Mouse (Mus musculus) forebrain, embryonic 14.5 days (tissue): Measurements from ENCODE around the gene Slc35a5. TPM values are rescaled to one million over a fixed set of nuclear protein-coding genes. Genes with fewer than 3 reads are reported as not detected.

Experiments used
- ATAC-seq: fragments of 200-750 bp; cut with Nextera tagmentation; 2 replicates; pipeline ENCODE4 v1.8.0; 2017; ENCODE audit warnings: mild to moderate bottlenecking, moderate library complexity
- DNase-seq: peaks from one replicate; pipeline ENCODE4 v3.0.0-alpha.2; 2015; ENCODE audit warnings: low spot score
- H3K27ac ChIP-seq: fragments of 300-500 bp; sonication (generic); 2 replicates; pipeline ENCODE4 v1.5.1; 2014; ENCODE audit warnings: low read depth, mild to moderate bottlenecking, control low read depth, low read length, moderate library complexity
- H3K27me3 ChIP-seq: fragments of 300-500 bp; sonication (generic); replicated peaks from 2 replicates; pipeline ENCODE4 v1.6.1; 2014; ENCODE audit warnings: low read length, control low read depth, mixed read lengths; ENCODE audit not compliant: control insufficient read depth, insufficient read depth
- H3K36me3 ChIP-seq: fragments of 300-500 bp; sonication (generic); 2 replicates; pipeline ENCODE4 v1.6.1; 2014; ENCODE audit warnings: low read length, control low read depth; ENCODE audit not compliant: control insufficient read depth, insufficient read depth
- H3K4me1 ChIP-seq: fragments of 300-500 bp; sonication (generic); 2 replicates; pipeline ENCODE4 v1.6.1; 2014; ENCODE audit warnings: antibody characterized with exemption, low read length, control low read depth; ENCODE audit not compliant: control insufficient read depth, insufficient read depth
- H3K4me2 ChIP-seq: fragments of 300-500 bp; sonication (generic); 2 replicates; pipeline ENCODE4 v1.6.1; 2014; ENCODE audit warnings: mild to moderate bottlenecking, control low read depth, low read length
- H3K4me3 ChIP-seq: fragments of 300-500 bp; sonication (generic); 2 replicates; pipeline ENCODE4 v1.5.1; 2014; ENCODE audit warnings: low read depth, low read length, control low read depth
- H3K9ac ChIP-seq: fragments of 300-500 bp; sonication (generic); 2 replicates; pipeline ENCODE4 v1.6.1; 2014; ENCODE audit warnings: mild to moderate bottlenecking, low read length, control low read depth, moderate library complexity
- H3K9me3 ChIP-seq: fragments of 300-500 bp; sonication (generic); replicated peaks from 2 replicates; pipeline ENCODE4 v1.6.1; 2016; ENCODE audit warnings: low read length, control low read depth, mixed read lengths; ENCODE audit not compliant: control insufficient read depth
- WGBS: fragments of 180-500 bp; shearing (Covaris S2); extraction: QIAGEN DNeasy Blood & Tissue Kit; methylation state at CpG from one replicate; pipeline ENCODE4 v1.1.7; 2014; 5-methylcytosine and 5-hydroxymethylcytosine counted together
- polyA plus RNA-seq: library from polyadenylated mRNA; unstranded; fragments of >200 nt; fragmentation: Nextera tagmentation; extraction: Ambion mirVana; gene quantifications from 2 replicates; pipeline ENCODE4 v1.2.1, GENCODE M21; 2014

The Slc35a5 gene
- polyA plus RNA-seq: 24.4 and 31.5 TPM in 2 replicates

GRCm38 (mm10) chr16:45158522-45159388, at the start of gene Slc35a5, which contains the start of gene Atg3:
Slc35a5 (minus strand) TSS chr16:45158706.
Atg3 (plus strand) TSS chr16:45158785.
- DNase-seq (peak; percentile 99), ATAC-seq (peak; percentile 99)
- Histone ChIP-seq H3K4me2 (peak within 1 kb of the TSS; percentile 61), H3K9ac (peak within 1 kb of the TSS; percentile 84), H3K4me1 (peaks cover 13% of the 10 kb centered on the region), H3K36me3 (peaks cover 7% of the 10 kb centered on the region; the same call in 1 of the 2 replicates), H3K27me3 (no peaks in the 10 kb centered on the region), H3K9me3 (no peaks in the 10 kb centered on the region), H3K4me3 (peak within 1 kb of the TSS; percentile 77), H3K27ac (peak within 1 kb of the TSS; percentile 86)
- 2% methylated on average over 43 of the region's 64 CpGs for WGBS

DNA sequence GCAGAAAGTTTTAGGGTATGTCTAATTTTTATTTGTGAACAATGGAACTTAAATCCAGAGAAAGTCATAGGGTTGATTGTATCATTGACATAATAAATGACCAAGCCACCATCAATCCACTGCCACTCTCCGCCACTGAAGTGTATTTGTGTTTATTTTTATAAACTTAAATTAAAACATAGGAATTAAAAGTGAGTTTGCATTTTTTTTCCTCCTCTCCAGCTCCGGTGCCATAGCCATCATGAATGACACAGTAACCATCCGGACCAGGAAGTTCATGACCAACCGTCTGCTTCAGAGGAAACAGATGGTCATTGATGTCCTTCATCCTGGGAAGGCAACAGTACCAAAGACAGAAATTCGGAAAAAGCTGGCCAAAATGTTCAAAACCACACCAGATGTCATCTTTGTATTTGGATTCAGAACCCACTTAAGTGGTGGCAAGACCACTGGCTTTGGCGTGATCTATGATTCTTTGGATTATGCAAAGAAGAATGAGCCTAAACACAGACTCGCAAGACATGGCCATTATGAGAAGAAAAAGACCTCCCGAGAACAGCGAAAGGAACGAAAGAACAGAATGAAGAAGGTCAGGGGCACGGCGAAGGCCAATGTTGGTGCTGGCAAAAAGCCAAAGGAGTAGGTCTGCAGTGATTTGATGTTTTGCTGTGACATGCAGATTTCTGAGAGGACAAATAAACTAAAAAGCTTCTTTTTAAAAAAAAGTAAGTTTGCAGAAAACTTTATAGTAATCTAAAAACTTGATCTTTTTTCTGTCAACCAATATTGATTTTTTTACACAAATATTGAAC, 46.6 kb upstream of the Slc35a5 start:
- ATAC-seq (no peak), DNase-seq (no peak)
- Histone ChIP-seq H3K4me2 (no peak overlapping the region), H3K27me3 (no peaks in the 10 kb centered on the region), H3K9ac (no peak overlapping the region), H3K9me3 (no peaks in the 10 kb centered on the region), H3K4me3 (no peak overlapping the region), H3K36me3 (no peaks in the 10 kb centered on the region), H3K4me1 (no peaks in the 10 kb centered on the region), H3K27ac (no peak overlapping the region)
- WGBS: 86% methylated on average over 12 of the region's 12 CpGs

DNA sequence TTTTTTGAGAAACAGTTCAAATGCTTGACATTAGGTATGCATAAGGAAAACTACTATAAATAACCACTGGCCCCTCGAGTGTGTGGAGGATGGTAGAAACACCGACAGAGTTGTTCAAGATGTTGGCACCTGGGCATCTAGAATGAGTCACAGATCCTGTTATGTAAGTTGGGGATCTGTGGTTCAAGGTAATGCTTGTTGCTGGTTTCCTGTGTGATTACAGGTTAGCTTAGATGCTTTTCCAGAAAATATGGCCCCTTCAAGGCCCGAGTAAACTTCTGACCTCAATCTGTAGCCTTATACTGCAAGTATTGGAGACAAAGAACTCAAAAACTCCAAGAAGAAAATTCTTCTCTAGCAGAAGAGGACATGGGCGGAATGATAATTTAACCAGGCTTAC, 45.9 kb upstream of the Slc35a5 start:
- H3K36me3 ChIP-seq: no peaks in the 10 kb centered on the region
- H3K9ac ChIP-seq: no peak overlapping the region
- H3K4me3 ChIP-seq: no peak overlapping the region
- H3K4me2 ChIP-seq: no peak overlapping the region
- no peaks in the 10 kb centered on the region for H3K27me3 ChIP-seq
- WGBS: 83% methylated on average over 4 of the region's 4 CpGs
- no peaks in the 10 kb centered on the region for H3K9me3 ChIP-seq
- H3K27ac ChIP-seq: no peak overlapping the region
- ATAC-seq: no peak
- no peak for DNase-seq
- H3K4me1 ChIP-seq: no peaks in the 10 kb centered on the region

GRCm38 (mm10) chr16:45201395-45201794, 42.9 kb upstream of the Slc35a5 start:
- Histone ChIP-seq H3K9ac (no peak overlapping the region), H3K27ac (no peak overlapping the region), H3K36me3 (no peaks in the 10 kb centered on the region), H3K4me3 (no peak overlapping the region), H3K4me1 (no peaks in the 10 kb centered on the region), H3K27me3 (no peaks in the 10 kb centered on the region), H3K9me3 (no peaks in the 10 kb centered on the region), H3K4me2 (no peak overlapping the region)
- ATAC-seq (no peak), DNase-seq (no peak)
- WGBS: 91% methylated on average over 2 of the region's 2 CpGs

GRCm38 (mm10) chr16:45196816-45197215, 38.3 kb upstream of the Slc35a5 start:
- H3K9ac ChIP-seq: no peak overlapping the region
- no peak overlapping the region for H3K4me3 ChIP-seq
- ATAC-seq: peak; percentile 94

GRCm38 (mm10) chr16:45192613-45193012, 34.1 kb upstream of the Slc35a5 start:
- ATAC-seq: peak; percentile 67
- 10% methylated on average over 1 of the region's 1 CpGs for WGBS
- Histone ChIP-seq H3K9ac (no peak overlapping the region), H3K9me3 (no peaks in the 10 kb centered on the region), H3K4me3 (no peak overlapping the region), H3K4me1 (no peaks in the 10 kb centered on the region), H3K4me2 (no peak overlapping the region), H3K36me3 (peaks cover 3% of the 10 kb centered on the region; the same call in 1 of the 2 replicates), H3K27me3 (no peaks in the 10 kb centered on the region), H3K27ac (no peak overlapping the region)
- peak; percentile 87 for DNase-seq

More at GRCm38 (mm10) chr16:45196816-45197215, 38.3 kb upstream of the Slc35a5 start:
- Histone ChIP-seq H3K27ac (no peak overlapping the region), H3K27me3 (no peaks in the 10 kb centered on the region), H3K4me1 (no peaks in the 10 kb centered on the region), H3K36me3 (no peaks in the 10 kb centered on the region), H3K4me2 (no peak overlapping the region), H3K9me3 (no peaks in the 10 kb centered on the region)
- peak; percentile 94 for DNase-seq
- 31% methylated on average over 6 of the region's 6 CpGs for WGBS

- H3K27me3 ChIP-seq: no peaks in the 10 kb centered on the region
- H3K4me3 ChIP-seq: no peak overlapping the region
- H3K4me2 ChIP-seq: no peak overlapping the region
- H3K36me3 ChIP-seq: peaks cover 17% of the 10 kb centered on the region
- ATAC-seq (no peak), DNase-seq (no peak)
- no peaks in the 10 kb centered on the region for H3K4me1 ChIP-seq
- no peak overlapping the region for H3K27ac ChIP-seq
- H3K9me3 ChIP-seq: no peaks in the 10 kb centered on the region
- H3K9ac ChIP-seq: no peak overlapping the region
- 96% methylated on average over 5 of the region's 5 CpGs for WGBS
Measured at GRCm38 (mm10) chr16:45181824-45182223, 23.3 kb upstream of the Slc35a5 start.

DNA sequence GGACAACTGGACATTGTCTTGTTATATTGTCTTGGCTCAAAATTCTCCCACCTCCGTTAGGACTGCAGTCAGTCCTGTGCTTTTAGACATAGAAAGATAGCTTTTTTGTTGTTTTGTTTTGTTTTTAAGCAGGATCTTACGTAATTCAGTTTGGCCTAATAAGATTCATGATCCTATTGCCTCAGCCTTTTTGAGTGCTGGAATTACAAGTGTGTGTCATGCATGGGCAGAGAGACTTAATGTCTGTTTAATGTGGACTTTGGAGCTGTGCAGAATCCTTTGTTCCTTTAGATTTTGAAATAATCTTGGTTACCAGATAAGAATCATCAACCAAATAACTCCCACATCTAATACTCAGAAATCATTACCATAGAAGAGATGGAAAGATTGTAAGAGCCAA, 20.0 kb upstream of the Slc35a5 start:
- Histone ChIP-seq H3K36me3 (peaks cover 9% of the 10 kb centered on the region), H3K4me2 (no peak overlapping the region), H3K27me3 (no peaks in the 10 kb centered on the region), H3K9me3 (no peaks in the 10 kb centered on the region), H3K4me3 (no peak overlapping the region), H3K9ac (no peak overlapping the region), H3K4me1 (no peaks in the 10 kb centered on the region), H3K27ac (no peak overlapping the region)
- 79% methylated on average over 2 of the region's 2 CpGs for WGBS
- ATAC-seq (no peak), DNase-seq (no peak)
